Mouse (Mus musculus): Measurements from ENCODE around the gene 4930524B15Rik. TPM values are rescaled to one million over a fixed set of nuclear protein-coding genes. Genes with fewer than 3 reads are reported as not detected.

Gene 4930524B15Rik
- polyA plus RNA-seq, 1 experiment from 2014 or later = not detected

- H3K4me1 ChIP-seq (ENCODE audit: control insufficient read depth, insufficient read depth, low read length) = peaks cover 3% of the 10 kb centered on the region
- H3K27me3 ChIP-seq (replicated peaks; ENCODE audit: control insufficient read depth, insufficient read depth, low read length) = no peaks in the 10 kb centered on the region
- no peaks in the 10 kb centered on the region for H3K36me3 ChIP-seq (ENCODE audit: control insufficient read depth, insufficient read depth, low read length)
- whole genome bisulfite sequencing = 62% methylated on average over 5 of the region's 5 CpGs
- no peak overlapping the region for H3K27ac ChIP-seq (ENCODE audit: low read length)
- no peak overlapping the region for H3K4me2 ChIP-seq (ENCODE audit: low read depth, low read length)
- H3K9me3 ChIP-seq (ENCODE audit: control insufficient read depth, low read length) = no peaks in the 10 kb centered on the region
- no peak overlapping the region for H3K9ac ChIP-seq (ENCODE audit: low read depth, low read length)
- no peak overlapping the region for H3K4me3 ChIP-seq (ENCODE audit: low read length)
- no peak for ATAC-seq
Measured at GRCm38 (mm10) chr11:32026634-32027033, 61.2 kb downstream of the 4930524B15Rik start.

GRCm38 (mm10) chr11:32027474-32028342 lies 62.3 kb downstream of the 4930524B15Rik start:
- Histone ChIP-seq H3K36me3 (ENCODE audit: control insufficient read depth, insufficient read depth, low read length) (no peaks in the 10 kb centered on the region), H3K9ac (ENCODE audit: low read depth, low read length) (no peak overlapping the region), H3K27me3 (replicated peaks; ENCODE audit: control insufficient read depth, insufficient read depth, low read length) (no peaks in the 10 kb centered on the region), H3K4me3 (ENCODE audit: low read length) (no peak overlapping the region), H3K4me1 (ENCODE audit: control insufficient read depth, insufficient read depth, low read length) (peaks cover 3% of the 10 kb centered on the region), H3K9me3 (ENCODE audit: control insufficient read depth, low read length) (no peaks in the 10 kb centered on the region), H3K4me2 (ENCODE audit: low read depth, low read length) (no peak overlapping the region), H3K27ac (ENCODE audit: low read length) (no peak overlapping the region)
- no peak for ATAC-seq
- 57% methylated on average over 7 of the region's 7 CpGs for WGBS

- no peak overlapping the region for H3K27ac ChIP-seq (ENCODE audit: low read length)
- H3K4me1 ChIP-seq (ENCODE audit: control insufficient read depth, insufficient read depth, low read length) = peaks cover 3% of the 10 kb centered on the region
- no peaks in the 10 kb centered on the region for H3K36me3 ChIP-seq (ENCODE audit: control insufficient read depth, insufficient read depth, low read length)
- no peak overlapping the region for H3K4me3 ChIP-seq (ENCODE audit: low read length)
- 74% methylated on average over 3 of the region's 3 CpGs for WGBS
- no peaks in the 10 kb centered on the region for H3K27me3 ChIP-seq (replicated peaks; ENCODE audit: control insufficient read depth, insufficient read depth, low read length)
- H3K9me3 ChIP-seq (ENCODE audit: control insufficient read depth, low read length) = no peaks in the 10 kb centered on the region
- no peak overlapping the region for H3K4me2 ChIP-seq (ENCODE audit: low read depth, low read length)
- ATAC-seq = no peak
- no peak overlapping the region for H3K9ac ChIP-seq (ENCODE audit: low read depth, low read length)
Measured at GRCm38 (mm10) chr11:32028605-32029004, 63.2 kb downstream of the 4930524B15Rik start.

Other genes with a start within 250 kb of the 4930524B15Rik start
- 3.0 and 5.2 TPM in 2 replicates for gene Cpeb4, start 93.4 kb upstream of the 4930524B15Rik start, polyA plus RNA-seq (2015; fragmentation: Nextera tagmentation; extraction: Ambion mirVana)
- gene Nsg2, start 34.9 kb downstream of the 4930524B15Rik start, polyA plus RNA-seq (2015; fragmentation: Nextera tagmentation; extraction: Ambion mirVana) = 9.3 and 9.9 TPM in 2 replicates
- 0.02 and 0.11 TPM in 2 replicates for gene Il9r, start 234.7 kb downstream of the 4930524B15Rik start, polyA plus RNA-seq (2015; fragmentation: Nextera tagmentation; extraction: Ambion mirVana)
- gene Snrnp25, start 239.8 kb downstream of the 4930524B15Rik start, polyA plus RNA-seq (2015; fragmentation: Nextera tagmentation; extraction: Ambion mirVana) = 40.7 and 45.6 TPM in 2 replicates